Mouse (Mus musculus) olfactory bulb, adult 2 months (tissue): ENCODE data around the gene Timm29.

ENCODE experiments used
- CTCF ChIP-seq: fragments of 200-500 bp; IDR thresholded peaks from 2 replicates; pipeline ENCODE4 v1.5.1; 2012; ENCODE audit warnings: low read depth, mild to moderate bottlenecking, low read length, moderate library complexity; ENCODE audit not compliant: insufficient read depth
- POLR2A ChIP-seq: fragments of 200-500 bp; IDR thresholded peaks from 2 replicates; pipeline ENCODE4 v1.6.1; 2012; ENCODE audit warnings: mild to moderate bottlenecking, low read depth, low read length, moderate library complexity; ENCODE audit not compliant: insufficient read depth

GRCm38 (mm10) chr9:21600186-21600585 is 7.7 kb downstream of the Timm29 start:
- TF ChIP-seq POLR2A (no peak), CTCF (no peak)
